Mouse (Mus musculus): ENCODE measurements at regions not wholly inside any gene's neighbourhood (a gene's known extent, or its start where the extent isn't known, plus 50 kb on each side); places are given as distances from the start of the nearest gene placed in this dataset.

- H3K4me2 ChIP-seq (ENCODE audit: low read depth): peak overlapping the region; percentile 39
- WGBS: 4% methylated on average over 15 of the region's 15 CpGs
- H3K9ac ChIP-seq (ENCODE audit: low read length): peak overlapping the region; percentile 20; the same call in 1 of the 2 replicates
- H3K27ac ChIP-seq (ENCODE audit: low read depth, low read length): no peak overlapping the region
- H3K4me1 ChIP-seq (ENCODE audit: control insufficient read depth, insufficient read depth, low read length): peaks cover 6% of the 10 kb centered on the region; the same call in 1 of the 2 replicates
- no peaks in the 10 kb centered on the region for H3K36me3 ChIP-seq (ENCODE audit: control insufficient read depth, insufficient read depth, low read length)
- peak; percentile 85 for DNase-seq (ENCODE audit: low spot score)
- 0 out of 2 replicates have a peak overlapping the region, but pooled peaks have one; percentile 4 for H3K4me3 ChIP-seq (ENCODE audit: low read depth, low read length)
- no peaks in the 10 kb centered on the region for H3K27me3 ChIP-seq (ENCODE audit: control insufficient read depth, insufficient read depth, low read length)
- no peaks in the 10 kb centered on the region for H3K9me3 ChIP-seq (ENCODE audit: control insufficient read depth, low read length)
- ATAC-seq (ENCODE audit: insufficient read depth, low FRiP score, low TSS enrichment): peak; percentile 90
Measured at GRCm38 (mm10) chr2:95232135-95232772, 794.3 kb upstream of the Api5 start.

- Histone ChIP-seq H3K4me2 (ENCODE audit: low read depth) (no peak overlapping the region), H3K36me3 (ENCODE audit: control insufficient read depth, insufficient read depth, low read length) (no peaks in the 10 kb centered on the region), H3K4me3 (ENCODE audit: low read depth, low read length) (no peak overlapping the region), H3K4me1 (ENCODE audit: control insufficient read depth, insufficient read depth, low read length) (peaks cover 6% of the 10 kb centered on the region; the same call in 1 of the 2 replicates), H3K27ac (ENCODE audit: low read depth, low read length) (no peak overlapping the region), H3K9me3 (ENCODE audit: control insufficient read depth, low read length) (no peaks in the 10 kb centered on the region), H3K27me3 (ENCODE audit: control insufficient read depth, insufficient read depth, low read length) (no peaks in the 10 kb centered on the region), H3K9ac (ENCODE audit: low read length) (no peak overlapping the region)
- no peak for DNase-seq (ENCODE audit: low spot score)
- ATAC-seq (ENCODE audit: insufficient read depth, low FRiP score, low TSS enrichment): peak; percentile 17; the same call in 1 of the 2 replicates
- 31% methylated on average over 9 of the region's 9 CpGs for WGBS
Measured at GRCm38 (mm10) chr2:95231739-95232134, 793.8 kb upstream of the Api5 start.

- Histone ChIP-seq H3K4me1 (ENCODE audit: control insufficient read depth, insufficient read depth, low read length) (peaks cover 6% of the 10 kb centered on the region; the same call in 1 of the 2 replicates), H3K4me3 (ENCODE audit: low read depth, low read length) (no peak overlapping the region), H3K9ac (ENCODE audit: low read length) (no peak overlapping the region), H3K27me3 (ENCODE audit: control insufficient read depth, insufficient read depth, low read length) (no peaks in the 10 kb centered on the region), H3K4me2 (ENCODE audit: low read depth) (no peak overlapping the region), H3K9me3 (ENCODE audit: control insufficient read depth, low read length) (no peaks in the 10 kb centered on the region), H3K36me3 (ENCODE audit: control insufficient read depth, insufficient read depth, low read length) (no peaks in the 10 kb centered on the region), H3K27ac (ENCODE audit: low read depth, low read length) (no peak overlapping the region)
- ATAC-seq (ENCODE audit: insufficient read depth, low FRiP score, low TSS enrichment) (no peak), DNase-seq (ENCODE audit: low spot score) (no peak)
- 86% methylated on average over 2 of the region's 2 CpGs for WGBS
Measured at GRCm38 (mm10) chr2:95229386-95229785, 791.5 kb upstream of the Api5 start.

- no peak overlapping the region for H3K27ac ChIP-seq (ENCODE audit: low read depth, low read length)
- H3K27me3 ChIP-seq (ENCODE audit: control insufficient read depth, insufficient read depth, low read length): no peaks in the 10 kb centered on the region
- no peaks in the 10 kb centered on the region for H3K36me3 ChIP-seq (ENCODE audit: control insufficient read depth, insufficient read depth, low read length)
- no peaks in the 10 kb centered on the region for H3K9me3 ChIP-seq (ENCODE audit: control insufficient read depth, low read length)
- ATAC-seq (ENCODE audit: insufficient read depth, low FRiP score, low TSS enrichment) (peak; percentile 86), DNase-seq (ENCODE audit: low spot score) (peak; percentile 15)
- H3K9ac ChIP-seq (ENCODE audit: low read length): no peak overlapping the region
- no peak overlapping the region for H3K4me3 ChIP-seq (ENCODE audit: low read depth, low read length)
- H3K4me2 ChIP-seq (ENCODE audit: low read depth): no peak overlapping the region
- 18% methylated on average over 4 of the region's 4 CpGs for WGBS
- no peaks in the 10 kb centered on the region for H3K4me1 ChIP-seq (ENCODE audit: control insufficient read depth, insufficient read depth, low read length)
Measured at GRCm38 (mm10) chr2:95210216-95210941, 772.4 kb upstream of the Api5 start.
